Mouse (Mus musculus): ENCODE measurements at regions not wholly inside any gene's neighbourhood (a gene's known extent, or its start where the extent isn't known, plus 50 kb on each side); places are given as distances from the start of the nearest gene placed in this dataset.

- DNase-seq: peak; percentile 51
Measured at GRCm38 (mm10) chr7:124676854-124677515, 694.3 kb downstream of the Hs3st4 start.

GRCm38 (mm10) chr7:124680561-124680960 is 697.9 kb downstream of the Hs3st4 start:
- DNase-seq: no peak

DNA sequence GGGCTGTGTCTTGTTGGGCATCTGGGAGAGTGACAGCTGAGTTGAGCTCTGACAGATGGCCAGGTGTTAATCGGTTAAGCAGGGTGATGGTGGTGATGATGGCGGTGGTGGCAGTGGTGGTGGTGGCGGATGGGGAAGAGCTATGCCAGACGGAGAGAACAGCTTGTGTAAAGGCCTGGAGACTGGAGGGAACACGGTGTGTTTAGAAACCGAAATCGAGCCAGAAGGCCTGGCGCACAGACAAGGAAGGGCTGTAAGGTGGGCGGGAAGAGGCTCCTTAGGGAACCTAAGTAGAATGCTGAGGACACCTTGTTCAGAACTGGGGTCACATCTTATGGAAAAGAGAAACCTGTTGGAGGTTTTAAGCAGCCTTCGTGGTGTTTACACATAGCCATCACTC is 698.5 kb downstream of the Hs3st4 start:
- no peak for DNase-seq

GRCm38 (mm10) chr7:124681820-124682219 is 699.2 kb downstream of the Hs3st4 start:
- DNase-seq: no peak

- peak; percentile 24 for DNase-seq
Measured at GRCm38 (mm10) chr7:124685424-124685823, 702.8 kb downstream of the Hs3st4 start.

DNA sequence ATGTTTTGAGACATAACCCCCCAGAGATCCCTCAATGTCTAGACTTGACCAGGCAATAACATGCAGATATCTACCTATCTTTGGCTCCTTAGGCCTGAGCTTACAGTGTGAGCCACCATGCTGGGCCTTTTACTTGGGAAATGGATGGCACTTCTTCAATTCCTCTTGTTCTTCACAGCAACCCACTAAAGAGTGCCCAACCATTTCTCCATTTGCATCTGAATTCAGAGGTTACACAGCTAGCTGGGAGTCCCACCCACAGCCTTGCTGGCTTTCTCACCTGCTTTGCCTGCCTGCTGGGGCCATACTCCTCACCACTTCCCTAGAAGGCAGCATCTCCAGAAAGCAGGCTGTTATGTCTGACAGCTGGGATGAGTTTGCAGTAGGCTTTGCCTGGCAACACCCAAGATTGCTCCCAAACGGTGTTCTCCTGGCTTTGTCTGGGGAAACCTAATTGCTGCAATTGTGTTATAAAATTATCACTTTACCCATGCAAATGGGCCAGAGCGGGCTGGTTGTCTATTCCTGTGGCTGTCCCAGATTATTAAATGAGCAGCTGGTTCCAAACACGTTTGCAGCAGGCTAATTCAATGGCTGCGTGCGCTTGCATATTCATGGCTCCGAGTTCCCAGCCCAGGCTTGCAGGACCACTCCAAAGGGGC is 721.6 kb downstream of the Hs3st4 start:
- DNase-seq: no peak

DNA sequence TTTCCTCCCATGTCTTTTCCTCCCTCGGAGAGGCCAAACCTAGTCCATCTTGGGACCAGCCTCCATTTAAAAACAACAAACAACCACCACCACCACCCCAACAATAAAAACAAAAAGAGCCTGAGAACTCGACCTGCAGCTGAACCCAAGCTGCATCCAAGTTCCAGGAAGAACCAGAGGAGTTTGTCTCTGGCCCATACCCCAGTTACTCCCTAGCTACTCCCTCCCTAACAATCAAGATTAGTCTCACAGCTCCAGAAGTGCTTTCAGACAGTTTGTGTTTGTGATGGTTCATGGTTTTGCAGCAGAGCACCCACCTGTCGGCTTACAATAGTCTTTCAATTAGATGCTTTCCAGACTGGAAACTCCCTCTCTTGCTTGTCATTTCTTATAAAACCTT is 724.5 kb downstream of the Hs3st4 start:
- no peak for DNase-seq

GRCm38 (mm10) chr7:124708771-124709485 is 726.3 kb downstream of the Hs3st4 start:
- no peak for DNase-seq

DNA sequence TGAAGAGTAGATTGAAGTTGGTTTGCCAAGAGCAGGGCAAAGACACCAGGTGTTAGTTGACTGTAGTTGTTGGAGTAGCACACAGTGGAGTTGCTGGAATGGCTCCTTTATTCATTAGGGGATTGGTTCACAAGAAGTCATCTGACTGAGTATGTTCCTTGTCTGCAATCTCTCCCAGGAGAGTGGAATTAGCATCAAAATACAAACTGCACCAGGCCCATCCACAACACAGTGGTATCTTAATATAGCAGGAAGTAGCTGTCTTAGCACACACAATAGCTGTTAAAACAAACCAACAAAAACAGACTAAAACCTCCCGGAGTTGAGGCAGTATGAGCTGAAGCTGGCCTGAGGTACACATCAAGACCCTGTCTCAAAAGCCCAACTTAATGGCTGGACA is 723.5 kb upstream of the Kdm8 start:
- DNase-seq: no peak

DNA sequence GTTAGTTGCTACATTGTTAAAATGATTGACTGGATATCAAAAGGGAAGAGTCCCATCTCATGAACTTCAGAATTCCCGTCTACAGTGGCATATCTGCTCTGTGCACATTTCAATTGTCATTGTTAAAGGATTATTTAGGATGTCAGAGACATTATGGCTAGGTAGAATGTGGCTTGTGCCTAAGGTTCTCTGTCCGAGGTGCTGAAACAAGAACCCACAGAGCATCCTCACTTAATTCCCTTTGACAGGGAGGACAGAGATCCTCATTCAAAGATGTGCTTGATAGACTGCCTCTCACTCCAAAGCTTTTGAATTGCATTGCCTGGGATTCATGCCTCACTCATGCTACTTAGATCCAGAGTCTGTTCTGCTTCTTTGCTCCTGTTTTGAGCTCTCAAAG is 702.4 kb upstream of the Kdm8 start:
- no peak for DNase-seq

- DNase-seq: no peak
Measured at GRCm38 (mm10) chr7:124746321-124746720, 698.2 kb upstream of the Kdm8 start.

GRCm38 (mm10) chr7:124748396-124748795 is 696.1 kb upstream of the Kdm8 start:
- no peak for DNase-seq

- DNase-seq: no peak
Measured at GRCm38 (mm10) chr7:124759084-124759483, 685.4 kb upstream of the Kdm8 start.

GRCm38 (mm10) chr7:124777822-124778221 is 666.7 kb upstream of the Kdm8 start:
- DNase-seq: no peak

DNA sequence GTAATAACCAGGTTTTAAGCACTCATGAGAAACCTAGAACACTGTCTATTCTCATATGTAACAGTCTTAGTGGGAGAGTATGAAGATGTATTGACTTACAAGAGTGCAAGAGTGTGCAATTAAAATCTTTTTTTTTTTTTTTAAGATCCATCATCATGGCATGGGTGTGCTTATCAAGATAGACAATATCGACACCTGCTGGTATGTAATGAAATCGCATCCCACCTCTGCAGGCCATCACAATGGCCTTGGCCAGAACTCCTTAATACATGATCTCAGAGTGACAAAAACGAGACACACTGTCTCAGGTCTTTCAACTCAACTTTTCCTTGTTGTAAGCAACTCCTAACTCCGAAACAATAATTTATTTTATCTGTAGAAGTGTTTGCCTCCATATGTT is 661.7 kb upstream of the Kdm8 start:
- DNase-seq: peak; percentile 22

DNA sequence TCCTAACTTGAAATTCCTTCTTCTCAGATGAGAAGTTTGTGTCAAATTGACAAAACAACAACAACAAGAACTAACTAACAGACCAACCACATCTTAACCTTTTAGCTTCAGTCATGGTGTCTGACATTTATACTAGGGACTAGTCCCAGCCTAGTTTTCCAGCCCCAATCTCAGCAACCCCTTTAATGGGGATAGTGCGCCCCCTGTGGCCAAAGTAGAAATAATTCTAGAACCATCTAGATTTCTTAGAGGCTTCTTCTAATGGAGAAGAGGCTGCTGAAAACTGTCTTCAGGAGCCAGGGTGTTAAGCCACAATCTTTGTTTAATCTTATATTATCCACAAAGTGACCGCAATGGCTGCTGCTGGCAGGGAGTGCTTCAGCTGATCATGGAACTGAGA is 659.5 kb upstream of the Kdm8 start:
- DNase-seq: no peak

GRCm38 (mm10) chr7:124785896-124786295 is 658.6 kb upstream of the Kdm8 start:
- DNase-seq: no peak

GRCm38 (mm10) chr7:124788781-124789180 is 655.7 kb upstream of the Kdm8 start:
- DNase-seq: no peak

DNA sequence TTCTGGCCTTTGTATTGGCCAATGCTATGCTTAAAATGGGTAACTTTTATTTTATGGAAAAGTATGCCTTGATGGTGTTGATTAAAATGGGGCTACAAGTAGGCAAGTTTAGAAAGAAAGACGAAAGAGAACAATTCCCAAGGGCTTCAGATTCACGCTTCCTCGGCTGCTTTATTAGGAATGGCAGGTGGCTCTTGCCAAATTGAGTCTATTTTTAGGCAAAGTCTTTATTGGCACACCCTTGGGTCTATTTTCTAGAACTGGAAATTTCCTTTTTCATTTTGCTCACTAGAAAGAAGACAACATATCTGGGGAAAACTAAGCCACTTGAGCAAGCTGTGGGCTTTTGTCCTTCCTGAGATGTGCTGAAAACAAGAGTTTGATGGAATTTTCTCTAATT is 641.4 kb upstream of the Kdm8 start:
- no peak for DNase-seq

DNA sequence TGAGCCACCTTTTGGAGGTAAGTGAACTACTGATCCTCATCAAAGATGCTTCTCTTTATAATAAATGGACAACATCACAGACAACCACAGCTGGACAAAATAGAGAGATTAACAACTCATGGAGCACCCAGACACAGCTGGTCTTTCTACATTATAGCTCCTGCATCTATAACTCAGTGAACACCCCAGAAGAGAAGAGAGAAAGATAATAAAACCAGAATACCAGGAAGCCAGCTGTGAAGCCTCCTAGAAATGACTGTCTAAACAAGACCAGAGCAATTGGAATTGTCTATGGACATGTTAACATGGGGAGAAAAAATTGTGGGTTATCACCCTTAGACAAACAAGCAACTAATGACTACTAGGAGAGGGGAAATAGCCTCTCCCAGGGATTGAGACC is 609.8 kb upstream of the Kdm8 start:
- no peak for DNase-seq

- no peak for DNase-seq
Measured at GRCm38 (mm10) chr7:124836531-124836930, 607.9 kb upstream of the Kdm8 start.

DNA sequence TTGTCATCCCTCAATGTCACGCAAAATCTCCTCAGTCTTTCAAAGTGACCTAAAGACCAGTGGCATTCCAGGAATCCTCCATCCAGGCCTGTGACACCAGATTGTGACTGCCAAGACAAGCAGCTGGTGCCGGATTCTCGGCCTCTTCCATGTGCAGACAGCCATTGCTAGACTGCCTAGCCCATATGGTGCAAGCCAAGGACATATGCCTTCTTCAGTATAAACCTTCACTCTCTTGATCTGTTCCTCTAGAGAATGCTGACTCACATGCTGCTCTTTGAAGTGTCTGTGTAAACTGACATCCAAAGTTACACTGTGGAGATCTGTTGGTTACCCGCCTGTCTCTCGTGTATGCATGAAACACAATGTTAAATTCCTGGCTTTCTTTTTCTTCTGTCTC is 589.4 kb upstream of the Kdm8 start:
- DNase-seq: peak; percentile 3

DNA sequence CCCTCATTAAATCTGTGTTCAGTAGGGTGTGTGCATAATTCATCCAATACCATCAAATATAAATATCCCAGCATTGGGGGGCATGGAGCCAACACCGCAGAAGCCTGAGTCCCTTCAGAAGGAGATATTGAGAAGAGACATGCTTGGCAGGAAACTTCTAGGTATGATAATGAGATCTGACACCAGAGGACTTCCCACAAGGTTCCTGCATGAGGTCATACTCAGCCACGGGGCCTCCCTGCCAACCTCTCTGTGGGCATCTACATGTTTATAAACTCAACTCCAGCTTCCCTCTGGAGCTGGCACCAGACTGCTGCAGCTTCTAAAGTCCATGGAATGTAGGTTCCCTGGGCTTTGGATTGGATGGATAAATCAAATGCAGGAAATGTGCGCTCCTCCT is 587.4 kb upstream of the Kdm8 start:
- no peak for DNase-seq

GRCm38 (mm10) chr7:124861397-124861796 is 583.1 kb upstream of the Kdm8 start:
- no peak for DNase-seq

All from lung, postnatal 14 days (tissue).